ENCODE assay signal across 13 mouse cellular contexts in the genomic region with DNA sequence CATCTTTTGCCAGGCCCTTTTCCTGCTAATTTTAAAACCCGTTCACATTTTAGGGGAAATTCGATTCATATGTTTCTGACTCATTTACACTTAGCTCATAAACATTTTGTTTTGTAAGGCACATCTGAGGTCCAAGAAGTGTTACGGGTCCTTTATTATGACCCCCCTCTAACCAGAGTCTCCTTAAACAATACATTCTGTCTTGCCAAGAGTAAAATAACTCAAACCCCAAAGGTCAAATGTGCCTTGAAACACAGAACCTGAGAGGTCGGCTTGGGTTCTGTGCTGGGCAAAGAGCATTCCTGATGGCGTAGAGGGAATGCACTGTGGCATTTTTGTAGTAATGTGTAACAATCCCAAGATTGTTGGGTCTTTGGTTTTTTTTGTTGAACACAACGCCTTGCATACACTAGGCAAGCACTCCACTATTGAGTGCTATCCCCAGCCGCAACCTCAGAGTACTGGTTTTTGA.
"Had no signal": no experiment of that assay in that cellular context is flagged by ENCODE, and none has a peak within 500 bp of the region (broad histone marks: within the 10 kb centered on the region; RNA-seq: fewer than 3 reads in every experiment).

No protein-coding gene starts in this region.

- ATAC-seq: midbrain, embryonic 13.5 days had no signal

- H3K36me3 ChIP-seq: limb, embryonic 13.5 days; midbrain, embryonic 13.5 days; neural tube, embryonic 12.5 days had no signal

- H3K4me1 ChIP-seq: midbrain, embryonic 13.5 days; neural tube, embryonic 12.5 days had no signal

- H3K4me2 ChIP-seq: limb, embryonic 13.5 days; midbrain, embryonic 13.5 days; neural tube, embryonic 12.5 days had no signal

- H3K9me3 ChIP-seq: limb, embryonic 13.5 days; midbrain, embryonic 13.5 days; neural tube, embryonic 12.5 days had no signal

- DNase-seq: kidney, postnatal 4 days; left cerebral cortex, postnatal 4 days; lung, adult 18-20 months; retina, postnatal 1 day; right cerebral cortex, postnatal 4 days; spleen, adult 18-20 months; thymus, adult 18-20 months; thymus, postnatal 14 days had no signal

- H3K4me3 ChIP-seq: layer of hippocampus, adult 2 months; limb, embryonic 13.5 days; midbrain, embryonic 13.5 days; neural tube, embryonic 12.5 days had no signal

- H3K9ac ChIP-seq: limb, embryonic 13.5 days; liver, embryonic 14.5 days; midbrain, embryonic 13.5 days; neural tube, embryonic 12.5 days had no signal

- H3K27me3 ChIP-seq: limb, embryonic 13.5 days; neural tube, embryonic 12.5 days had no signal

- H3K27ac ChIP-seq: layer of hippocampus, adult 2 months; limb, embryonic 13.5 days; liver, embryonic 14.5 days; midbrain, embryonic 13.5 days; neural tube, embryonic 12.5 days had no signal
